Mouse (Mus musculus): Measurements from ENCODE around the gene Fam155a. TPM values are rescaled to one million over a fixed set of nuclear protein-coding genes. Genes with fewer than 3 reads are reported as not detected.
"Not testable (repeated sequence)": the region's sequence is repeated elsewhere in the genome, so short reads cannot be mapped to it uniquely, and the experiment has no call there.

Gene Fam155a
- polyA plus RNA-seq, 1 experiment: 0.19 TPM

DNA sequence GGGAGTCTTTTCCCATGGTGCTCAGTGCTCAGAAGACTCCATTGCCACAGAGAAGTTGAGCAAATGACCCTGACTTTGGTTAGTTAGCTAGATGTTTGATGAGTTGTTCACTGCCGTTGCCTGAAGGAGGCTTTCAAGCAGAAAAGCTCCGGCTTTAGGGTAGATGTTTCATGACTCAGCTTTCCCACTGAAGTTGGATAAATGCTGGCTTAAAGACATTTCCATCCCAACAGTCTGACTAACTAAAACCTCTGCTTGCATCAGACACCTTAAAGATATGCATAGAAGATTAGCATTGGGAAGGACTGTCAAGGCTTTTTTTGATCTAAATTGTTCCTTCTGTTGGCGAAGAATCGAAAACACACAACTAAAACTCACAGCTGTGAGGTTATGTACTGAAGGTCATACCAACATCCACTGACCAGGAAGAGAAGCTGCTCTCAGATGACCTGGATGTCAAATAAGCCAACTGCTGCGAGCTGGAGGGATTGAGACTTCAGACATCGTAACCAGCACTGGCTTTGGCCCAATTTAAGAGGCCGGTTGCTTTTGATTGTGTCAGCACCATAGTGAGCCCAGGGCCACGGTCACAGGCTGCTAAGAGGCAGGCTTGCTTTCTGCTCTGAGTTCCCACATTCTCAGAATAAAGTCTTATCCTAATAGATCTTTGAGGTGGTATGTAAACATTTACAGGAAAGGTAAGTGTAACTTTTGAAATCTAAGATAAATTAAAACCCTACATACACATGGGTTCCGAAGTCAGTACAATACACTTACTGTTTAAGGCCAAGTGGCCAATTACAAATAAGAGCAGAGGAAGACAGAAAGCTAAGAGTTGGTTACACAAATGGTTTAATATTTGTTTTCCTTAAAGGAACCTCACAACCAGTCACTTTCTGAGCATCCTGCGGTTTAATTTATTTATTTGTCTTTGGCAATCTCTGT lies 351.8 kb downstream of the Fam155a start:
- H3K27ac ChIP-seq (ENCODE audit: insufficient read depth, low read length): no peak overlapping the region
- H3K4me3 ChIP-seq (ENCODE audit: insufficient read depth, low read length): no peak overlapping the region
- TF ChIP-seq CTCF (IDR thresholded peaks at IDR 0.05; ENCODE audit: borderline replicate concordance, insufficient read depth, low read length): no peak
- no peak for TF ChIP-seq POLR2A (IDR thresholded peaks at IDR 0.05; ENCODE audit: low read depth, low read length)
- no peaks in the 10 kb centered on the region for H3K4me1 ChIP-seq (ENCODE audit: control insufficient read depth, insufficient read depth, low read length)

DNA sequence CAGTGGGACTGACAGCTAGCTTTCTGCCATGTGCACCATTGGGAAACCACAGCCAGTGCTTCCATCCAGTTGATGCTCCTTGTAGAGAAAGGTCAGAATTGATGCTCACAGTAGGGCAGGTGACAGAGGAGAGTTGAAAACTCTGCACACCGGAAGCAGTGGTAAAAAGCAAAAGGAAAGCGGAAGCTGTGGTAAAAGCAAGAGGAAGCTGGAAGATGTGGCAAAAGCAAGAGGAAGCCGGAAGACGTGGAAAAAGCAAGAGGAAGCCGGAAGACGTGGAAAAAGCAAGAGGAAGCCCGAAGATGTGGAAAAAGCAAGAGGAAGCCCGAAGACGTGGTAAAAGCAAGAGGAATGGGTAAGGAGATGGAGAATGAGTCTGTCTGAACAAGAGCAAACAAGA lies 354.8 kb downstream of the Fam155a start:
- TF ChIP-seq POLR2A (IDR thresholded peaks at IDR 0.05; ENCODE audit: low read depth, low read length) (no peak), CTCF (IDR thresholded peaks at IDR 0.05; ENCODE audit: borderline replicate concordance, insufficient read depth, low read length) (no peak)
- Histone ChIP-seq H3K27ac (ENCODE audit: insufficient read depth, low read length) (no peak overlapping the region), H3K4me3 (ENCODE audit: insufficient read depth, low read length) (no peak overlapping the region)

DNA sequence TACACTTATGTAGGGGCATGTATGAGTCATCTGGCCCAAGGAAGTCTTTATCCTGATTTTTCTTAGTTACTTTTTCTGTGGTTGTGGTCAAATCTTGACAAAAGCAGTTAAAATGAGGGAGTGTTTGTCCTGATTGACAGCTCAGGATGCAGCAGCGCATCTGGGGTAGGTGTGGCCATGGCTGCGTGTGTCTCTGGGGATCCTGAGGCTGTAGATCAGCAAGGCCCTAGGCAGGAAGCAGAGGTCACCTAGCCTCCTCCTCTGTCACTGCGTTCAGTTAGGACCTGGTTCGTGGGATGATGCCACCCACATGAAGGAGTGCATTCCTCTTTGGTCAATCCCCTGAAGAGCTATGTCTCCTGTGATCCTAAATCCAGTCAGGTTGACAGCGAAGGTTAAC lies 362.5 kb downstream of the Fam155a start:
- Histone ChIP-seq H3K4me3 (ENCODE audit: insufficient read depth, low read length) (no peak overlapping the region), H3K27ac (ENCODE audit: insufficient read depth, low read length) (no peak overlapping the region)
- TF ChIP-seq CTCF (IDR thresholded peaks at IDR 0.05; ENCODE audit: borderline replicate concordance, insufficient read depth, low read length): no peak
- no peak for TF ChIP-seq POLR2A (IDR thresholded peaks at IDR 0.05; ENCODE audit: low read depth, low read length)

More for the DNA sequence above, 354.8 kb downstream of the Fam155a start:
- no peaks in the 10 kb centered on the region for H3K4me1 ChIP-seq (ENCODE audit: control insufficient read depth, insufficient read depth, low read length)

DNA sequence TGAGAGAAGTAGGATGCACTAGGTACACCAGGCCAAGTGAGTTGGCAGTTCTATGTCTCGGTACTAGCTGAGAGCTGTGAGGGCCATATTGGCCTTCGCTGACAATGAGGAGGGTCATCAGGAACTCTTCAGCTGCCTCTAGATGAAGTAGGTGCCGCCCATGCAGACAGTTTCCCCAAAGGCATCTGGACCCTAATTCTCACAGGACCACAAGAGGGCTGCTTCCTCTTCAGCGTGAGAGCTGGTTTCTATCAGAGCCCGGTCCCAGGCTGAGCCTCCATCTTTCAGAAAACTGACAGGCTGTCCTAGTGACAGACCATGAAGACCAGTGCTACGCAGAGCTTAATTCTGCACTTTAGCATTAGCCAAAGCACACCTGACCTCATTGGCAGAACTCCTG lies 364.8 kb downstream of the Fam155a start:
- no peak for TF ChIP-seq CTCF (IDR thresholded peaks at IDR 0.05; ENCODE audit: borderline replicate concordance, insufficient read depth, low read length)
- no peak for TF ChIP-seq POLR2A (IDR thresholded peaks at IDR 0.05; ENCODE audit: low read depth, low read length)

More for the DNA sequence above, 362.5 kb downstream of the Fam155a start:
- no peaks in the 10 kb centered on the region for H3K4me1 ChIP-seq (ENCODE audit: control insufficient read depth, insufficient read depth, low read length)

DNA sequence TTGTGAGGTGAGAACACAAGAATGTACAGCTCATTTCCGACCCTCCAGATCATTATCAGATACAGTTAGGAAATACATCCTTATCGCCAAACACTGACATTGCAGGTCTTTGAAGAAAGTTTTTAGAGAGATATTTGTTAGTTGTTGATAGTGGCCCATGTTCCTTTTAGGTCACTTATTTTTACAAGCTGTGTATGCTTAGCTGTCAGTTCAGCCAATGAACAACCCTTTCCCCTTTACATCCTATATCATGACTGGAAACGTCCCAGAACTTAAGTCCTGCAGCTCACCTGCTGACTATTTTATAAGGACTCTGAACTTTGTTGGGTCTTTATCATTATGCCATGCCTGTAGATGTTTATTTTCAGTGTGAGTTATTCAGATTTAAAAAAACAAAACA lies 366.3 kb downstream of the Fam155a start:
- Histone ChIP-seq H3K4me3 (ENCODE audit: insufficient read depth, low read length) (no peak overlapping the region), H3K4me1 (ENCODE audit: control insufficient read depth, insufficient read depth, low read length) (no peaks in the 10 kb centered on the region), H3K27ac (ENCODE audit: insufficient read depth, low read length) (no peak overlapping the region)
- TF ChIP-seq POLR2A (IDR thresholded peaks at IDR 0.05; ENCODE audit: low read depth, low read length): no peak

More for the DNA sequence above, 364.8 kb downstream of the Fam155a start:
- Histone ChIP-seq H3K4me3 (ENCODE audit: insufficient read depth, low read length) (no peak overlapping the region), H3K27ac (ENCODE audit: insufficient read depth, low read length) (no peak overlapping the region), H3K4me1 (ENCODE audit: control insufficient read depth, insufficient read depth, low read length) (no peaks in the 10 kb centered on the region)

DNA sequence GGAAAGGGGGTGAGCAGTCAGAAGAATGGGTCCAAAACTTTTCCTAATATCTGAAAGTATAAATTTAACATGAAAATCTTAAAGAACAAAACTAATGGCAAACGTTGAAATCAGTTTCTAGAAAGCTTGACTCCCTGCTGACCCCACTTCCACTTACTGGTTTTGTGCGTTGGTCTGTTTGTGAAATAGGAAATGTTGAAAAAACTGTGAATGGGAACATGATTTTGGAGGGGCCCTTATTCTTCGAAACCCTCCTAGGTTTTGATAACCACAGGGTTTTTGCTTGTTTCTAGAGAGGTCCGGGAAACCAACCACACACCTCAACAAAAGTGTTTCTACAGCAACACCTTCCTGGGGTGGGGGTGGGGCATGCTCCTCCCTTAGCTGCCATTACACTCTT lies 368.6 kb downstream of the Fam155a start:
- Histone ChIP-seq H3K4me1 (ENCODE audit: control insufficient read depth, insufficient read depth, low read length) (no peaks in the 10 kb centered on the region), H3K4me3 (ENCODE audit: insufficient read depth, low read length) (no peak overlapping the region), H3K27ac (ENCODE audit: insufficient read depth, low read length) (no peak overlapping the region)
- TF ChIP-seq CTCF (IDR thresholded peaks at IDR 0.05; ENCODE audit: borderline replicate concordance, insufficient read depth, low read length) (no peak), POLR2A (IDR thresholded peaks at IDR 0.05; ENCODE audit: low read depth, low read length) (no peak)

DNA sequence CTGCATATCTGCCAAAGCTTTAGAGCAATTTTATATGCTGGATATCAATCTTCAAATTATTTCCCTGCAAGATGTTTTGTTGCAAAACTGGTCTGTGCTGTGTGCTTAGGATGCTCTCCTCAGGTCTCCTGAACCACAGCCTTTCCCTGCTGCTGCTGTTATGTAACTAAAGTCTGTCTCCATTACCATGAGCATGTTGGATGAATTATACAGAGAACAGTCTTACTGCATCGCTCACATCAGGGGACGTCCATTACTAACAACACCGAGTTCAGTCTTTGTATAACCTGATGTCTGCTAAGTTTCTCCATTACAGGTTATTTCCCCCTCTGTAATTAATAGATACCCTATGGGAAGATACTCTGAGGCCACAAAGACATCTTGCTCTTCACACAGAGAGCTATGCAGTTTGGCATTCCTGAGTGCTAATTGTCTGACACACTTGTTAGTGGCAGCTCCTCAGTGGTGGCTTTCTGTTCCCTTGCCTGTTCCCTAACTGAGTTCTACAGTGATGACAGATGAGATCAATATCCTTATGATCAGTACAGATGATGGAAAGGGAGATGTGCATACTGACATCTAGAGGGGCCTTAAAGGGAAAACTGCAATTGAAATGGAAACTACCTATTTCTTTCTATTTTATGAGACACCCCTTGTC lies 372.2 kb downstream of the Fam155a start:
- Histone ChIP-seq H3K4me1 (ENCODE audit: control insufficient read depth, insufficient read depth, low read length) (no peaks in the 10 kb centered on the region), H3K27ac (ENCODE audit: insufficient read depth, low read length) (no peak overlapping the region), H3K4me3 (ENCODE audit: insufficient read depth, low read length) (no peak overlapping the region)
- TF ChIP-seq POLR2A (IDR thresholded peaks at IDR 0.05; ENCODE audit: low read depth, low read length) (no peak), CTCF (IDR thresholded peaks at IDR 0.05; ENCODE audit: borderline replicate concordance, insufficient read depth, low read length) (no peak)

DNA sequence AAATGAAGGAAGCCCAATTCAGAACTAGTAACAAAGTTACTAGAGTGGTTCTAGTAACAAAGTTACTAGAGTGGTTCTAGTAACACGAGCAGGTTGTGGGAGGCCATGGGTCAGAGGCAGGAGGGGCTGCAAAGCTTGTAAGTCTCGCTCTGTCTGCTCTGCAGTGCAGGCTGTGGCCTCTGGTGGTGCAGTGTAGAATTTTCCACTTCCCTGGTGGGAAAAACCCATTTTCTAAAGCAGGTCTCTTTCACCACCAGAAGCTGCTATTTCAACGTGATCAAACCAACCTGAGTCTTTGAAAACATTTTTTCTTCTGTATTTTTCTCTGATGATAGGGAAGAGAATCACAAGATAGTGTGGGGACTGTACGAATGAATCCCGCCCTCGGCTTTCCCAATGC lies 372.9 kb downstream of the Fam155a start:
- Histone ChIP-seq H3K27ac (ENCODE audit: insufficient read depth, low read length) (no peak overlapping the region), H3K4me3 (ENCODE audit: insufficient read depth, low read length) (no peak overlapping the region), H3K4me1 (ENCODE audit: control insufficient read depth, insufficient read depth, low read length) (no peaks in the 10 kb centered on the region)
- no peak for TF ChIP-seq POLR2A (IDR thresholded peaks at IDR 0.05; ENCODE audit: low read depth, low read length)
- no peak for TF ChIP-seq CTCF (IDR thresholded peaks at IDR 0.05; ENCODE audit: borderline replicate concordance, insufficient read depth, low read length)

DNA sequence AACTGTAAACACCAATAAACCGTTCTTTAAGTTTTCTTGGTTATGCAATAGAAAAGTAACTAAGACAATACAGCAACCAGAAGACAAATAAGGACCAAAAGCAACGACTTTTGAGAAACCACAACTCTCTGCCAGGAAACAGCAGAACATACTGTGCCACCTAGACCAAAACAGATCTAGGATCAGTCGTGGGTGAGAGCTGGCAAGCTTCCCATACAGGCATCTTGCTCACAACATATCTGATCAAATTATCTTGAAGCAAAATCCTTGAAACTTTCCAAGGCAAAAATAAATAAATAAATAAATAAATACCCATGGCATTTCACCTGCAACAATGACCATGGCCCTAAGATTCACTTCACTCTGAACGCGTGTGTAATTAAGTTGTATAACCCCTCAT lies 376.3 kb downstream of the Fam155a start:
- H3K4me1 ChIP-seq (ENCODE audit: control insufficient read depth, insufficient read depth, low read length): no peaks in the 10 kb centered on the region
- H3K4me3 ChIP-seq (ENCODE audit: insufficient read depth, low read length): no peak overlapping the region
- TF ChIP-seq POLR2A (IDR thresholded peaks at IDR 0.05; ENCODE audit: low read depth, low read length) (no peak), CTCF (IDR thresholded peaks at IDR 0.05; ENCODE audit: borderline replicate concordance, insufficient read depth, low read length) (no peak)
- no peak overlapping the region for H3K27ac ChIP-seq (ENCODE audit: insufficient read depth, low read length)

DNA sequence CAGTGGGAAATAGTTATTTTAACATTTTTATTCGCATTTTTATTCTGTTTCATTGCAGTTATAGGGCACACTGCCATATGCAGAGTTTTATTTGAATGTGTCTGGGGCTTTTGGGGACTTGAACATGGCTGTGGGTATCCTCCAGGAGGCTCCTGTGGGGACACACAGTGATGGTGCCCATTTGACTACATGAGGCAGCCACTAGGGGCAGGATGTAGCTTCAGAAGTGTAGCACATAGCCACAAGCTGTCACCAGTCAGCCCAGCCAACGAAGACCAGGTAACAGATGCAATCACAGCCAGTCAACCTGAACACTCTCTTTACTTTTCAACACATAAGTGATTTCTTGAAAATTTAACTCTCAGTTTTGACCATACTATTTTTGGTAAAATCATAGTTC lies 377.7 kb downstream of the Fam155a start:
- TF ChIP-seq POLR2A (IDR thresholded peaks at IDR 0.05; ENCODE audit: low read depth, low read length): no peak
- TF ChIP-seq CTCF (IDR thresholded peaks at IDR 0.05; ENCODE audit: borderline replicate concordance, insufficient read depth, low read length): 0 out of 2 replicates have a peak, but pooled peaks have one; percentile 4
- no peak overlapping the region for H3K27ac ChIP-seq (ENCODE audit: insufficient read depth, low read length)
- H3K4me1 ChIP-seq (ENCODE audit: control insufficient read depth, insufficient read depth, low read length): no peaks in the 10 kb centered on the region
- H3K4me3 ChIP-seq (ENCODE audit: insufficient read depth, low read length): no peak overlapping the region

DNA sequence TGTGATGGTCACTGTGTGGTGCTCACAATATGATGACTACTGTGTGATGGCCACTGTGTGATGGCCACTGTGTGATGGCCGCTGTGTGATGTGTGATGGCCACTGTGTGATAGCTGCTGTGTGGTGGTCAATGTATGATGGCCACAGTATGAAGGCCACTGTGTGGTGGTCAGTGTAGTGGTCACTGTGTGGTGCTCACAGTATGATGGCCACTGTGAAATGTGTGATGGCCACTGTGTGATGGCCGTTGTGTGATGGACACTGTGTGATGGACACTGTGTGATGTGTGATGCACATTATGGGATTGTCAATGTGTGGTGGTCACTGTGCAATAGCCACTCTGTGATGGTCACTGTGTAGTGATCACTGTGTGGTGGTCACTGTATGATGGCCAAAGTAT lies 380.7 kb downstream of the Fam155a start:
- not testable (repeated sequence) for H3K27ac ChIP-seq (ENCODE audit: insufficient read depth, low read length); H3K4me3 ChIP-seq (ENCODE audit: insufficient read depth, low read length); H3K4me1 ChIP-seq (ENCODE audit: control insufficient read depth, insufficient read depth, low read length)

All from embryonic fibroblast, embryonic 13.5 days (primary cell).